Mouse (Mus musculus) spleen, adult 2 months (tissue): ENCODE results near the gene Lrrk1.

Experiments used
- CTCF ChIP-seq: fragments of 200-500 bp; IDR thresholded peaks from 2 replicates; pipeline ENCODE4 v1.5.1; 2011; ENCODE audit warnings: mild to moderate bottlenecking, inconsistent platforms; ENCODE audit not compliant: insufficient read depth, insufficient read length, insufficient replicate concordance; ENCODE audit errors: extremely low read depth
- POLR2A ChIP-seq: fragments of 200-500 bp; IDR thresholded peaks from 2 replicates; pipeline ENCODE4 v1.6.1; 2011; ENCODE audit warnings: low read depth, low read length, inconsistent platforms

DNA sequence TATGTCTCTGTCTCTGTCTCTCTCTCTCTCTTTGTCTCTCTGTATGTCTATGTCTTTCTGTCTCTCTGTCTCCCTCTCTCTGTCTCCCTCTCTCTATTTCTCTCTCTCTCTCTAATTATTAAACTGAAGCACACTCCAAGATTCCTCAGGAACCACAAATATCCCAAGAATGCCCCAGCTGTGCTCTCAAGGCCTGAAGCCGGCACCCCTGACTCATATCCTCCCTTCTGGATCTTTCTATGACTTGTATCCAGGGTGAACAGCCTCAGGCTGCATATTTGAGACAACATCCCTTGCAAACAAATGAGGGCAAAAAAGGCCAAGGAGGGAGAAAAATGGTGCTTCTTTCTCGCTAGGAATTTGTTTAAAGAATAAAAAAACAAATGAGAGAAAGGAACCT is 22.2 kb downstream of the Lrrk1 start, which contains the start of gene Gm10974:
- TF ChIP-seq CTCF = no peak
- TF ChIP-seq POLR2A = no peak
